Mouse (Mus musculus) urinary bladder, postnatal 4 days (tissue): Measurements from ENCODE around the gene Gm8909.
"Not testable (repeated sequence)": the region's sequence is repeated elsewhere in the genome, so short reads cannot be mapped to it uniquely, and the experiment has no call there.

Experiments used
- DNase-seq, 2 experiments: peaks; one replicate each; pipeline ENCODE4 v3.0.0; 2021 to 2022; ENCODE audit warnings: low spot score in 2 of 2

The Gm8909 gene

GRCm38 (mm10) chr17:36168039-36168652, at the start of gene Gm8909:
Gene Gm8909 (minus strand): TSS chr17:36168537.
- no peak for DNase-seq

DNA sequence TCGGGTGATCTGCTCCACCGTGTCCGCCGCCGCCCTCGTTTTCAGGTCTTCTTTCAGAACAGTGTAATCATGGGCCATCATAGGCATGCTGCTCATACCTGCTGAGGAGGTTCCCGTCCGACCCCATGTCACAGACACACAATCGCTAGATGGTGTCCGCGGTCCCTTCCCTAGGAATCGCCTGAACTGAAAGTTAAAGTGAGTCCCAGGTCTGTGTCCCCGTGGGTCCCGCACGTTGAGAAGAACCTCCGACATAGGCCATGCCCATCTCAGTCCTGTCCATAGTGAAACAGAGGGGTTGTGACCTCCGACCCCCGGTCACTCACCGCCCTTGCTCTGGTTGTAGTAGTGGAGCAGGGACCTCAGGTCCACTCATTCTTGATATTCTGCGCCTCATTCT, 47.2 kb upstream of the Gm8909 start:
- DNase-seq = no peak

GRCm38 (mm10) chr17:36206846-36207245, 38.5 kb upstream of the Gm8909 start:
- no peak for DNase-seq

DNA sequence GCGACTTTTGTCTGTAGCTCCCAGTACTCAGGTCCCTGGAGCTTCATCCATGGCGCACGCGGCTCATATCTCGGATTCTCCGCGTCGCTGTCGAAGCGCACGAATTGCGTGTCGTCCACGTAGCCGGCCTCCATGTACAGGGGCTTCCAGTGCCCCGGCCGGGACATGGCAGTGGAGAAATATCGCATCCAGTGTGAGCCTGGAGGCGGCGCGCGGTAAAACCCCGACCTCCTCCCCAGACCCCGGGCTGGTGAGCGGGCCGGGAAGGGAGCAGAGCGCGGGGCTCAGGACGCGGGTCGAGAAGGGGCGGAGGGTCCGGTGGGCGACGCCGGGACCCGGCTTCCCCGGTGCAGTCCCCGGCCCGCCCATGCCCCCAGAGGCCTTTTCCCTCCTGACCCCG, 37.5 kb upstream of the Gm8909 start:
- DNase-seq = no peak

GRCm38 (mm10) chr17:36205456-36205855, 37.1 kb upstream of the Gm8909 start:
- no peak for DNase-seq

DNA sequence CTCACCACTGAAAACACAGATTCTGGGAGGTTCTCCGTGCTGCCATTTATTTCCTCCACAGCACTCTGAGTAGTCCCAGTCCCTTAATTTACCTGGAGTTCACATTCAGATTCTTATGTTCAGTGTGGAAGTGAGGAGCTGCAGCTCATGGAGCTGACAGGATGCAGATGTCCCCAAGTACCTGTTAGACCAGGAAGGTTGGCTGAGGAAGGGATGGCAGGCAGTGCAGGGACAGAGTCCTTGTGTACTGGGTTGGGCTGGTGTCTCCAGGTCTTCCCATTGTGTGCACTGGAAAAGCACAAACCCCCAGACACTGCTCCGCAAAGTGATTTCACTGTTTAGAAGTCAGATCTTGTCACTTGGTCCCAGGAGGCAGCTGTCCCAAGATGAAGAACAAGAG, 33.5 kb upstream of the Gm8909 start:
- DNase-seq = no peak

- DNase-seq = no peak
Observed at GRCm38 (mm10) chr17:36198317-36198716, 30.0 kb upstream of the Gm8909 start.

GRCm38 (mm10) chr17:36194471-36194870, 26.1 kb upstream of the Gm8909 start:
- no peak for DNase-seq

DNA sequence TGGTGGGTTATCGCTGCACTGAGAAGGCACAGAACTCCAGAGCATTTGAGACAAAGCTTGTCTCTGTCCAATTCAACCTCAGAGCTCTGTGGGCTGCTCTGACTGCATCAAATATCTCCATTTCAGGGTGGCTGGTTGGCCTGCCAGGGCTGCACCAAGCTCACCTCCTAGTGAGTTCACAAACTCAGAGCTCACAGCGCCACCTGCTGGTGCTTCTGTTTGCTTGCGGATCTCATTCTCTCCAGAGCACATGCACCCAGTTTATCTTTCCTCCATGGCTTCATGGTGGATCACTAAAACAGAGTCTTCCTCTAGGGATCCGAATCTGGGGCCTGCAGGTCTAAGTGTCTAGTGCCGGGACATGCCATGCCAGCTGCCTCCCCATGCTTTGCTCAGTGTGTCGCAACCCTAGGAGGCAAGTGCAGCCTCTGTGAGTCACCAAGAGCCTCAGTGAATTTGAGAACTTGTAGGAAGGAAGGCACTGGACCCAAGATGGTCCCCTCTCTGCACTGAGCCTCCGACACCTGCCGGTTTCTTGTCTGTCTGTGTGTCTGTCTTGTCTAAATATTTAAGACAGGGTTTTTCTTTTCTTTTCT, 25.3 kb upstream of the Gm8909 start:
- DNase-seq = no peak

DNA sequence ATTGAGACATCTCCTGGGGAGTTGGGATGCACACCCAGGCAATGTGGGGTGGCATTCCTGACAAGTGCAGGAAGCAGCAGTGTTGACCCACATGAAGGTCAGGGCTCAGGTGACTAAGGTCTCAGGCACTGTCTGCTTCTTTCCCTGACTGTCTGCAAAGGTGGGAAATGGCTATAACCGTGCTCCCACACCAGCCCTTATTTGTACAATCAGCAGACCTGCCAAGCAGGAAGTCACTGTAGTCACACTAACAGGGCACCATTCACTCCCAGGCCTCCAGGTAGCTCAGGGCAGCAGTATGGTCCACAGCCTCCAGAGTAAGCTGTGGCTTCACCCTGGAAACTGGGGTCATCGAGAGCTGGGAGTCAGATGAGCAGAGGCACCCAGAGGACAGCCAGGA, 24.0 kb upstream of the Gm8909 start:
- no peak for DNase-seq

DNA sequence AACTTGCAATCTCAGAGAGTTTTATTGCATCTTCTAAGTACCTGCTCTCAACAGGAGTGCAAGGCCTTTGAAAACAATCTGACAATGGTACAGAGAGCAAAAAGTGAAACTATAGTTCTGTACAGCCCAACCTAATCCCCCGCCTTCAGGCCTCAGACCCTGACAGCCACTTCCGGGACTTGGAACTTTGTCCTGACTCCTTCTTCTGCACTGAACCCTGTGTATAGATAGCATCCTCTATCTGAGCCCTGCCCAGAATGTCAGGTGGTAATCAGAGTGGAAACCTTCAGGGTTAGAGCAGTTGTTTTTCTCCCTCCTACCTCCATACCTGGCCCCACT, 21.8 kb upstream of the Gm8909 start, which contains the start of gene H2-T3:
Gene H2-T3 (minus strand): TSS at position 119 of the 339 bp plus-strand sequence.
- DNase-seq = no peak

- DNase-seq = no peak
Observed at GRCm38 (mm10) chr17:36189491-36190168, 21.3 kb upstream of the Gm8909 start.

- DNase-seq = no peak
Observed at GRCm38 (mm10) chr17:36187540-36187939, 19.2 kb upstream of the Gm8909 start.

- no peak for DNase-seq
Observed at GRCm38 (mm10) chr17:36182212-36182611, 13.9 kb upstream of the Gm8909 start.

DNA sequence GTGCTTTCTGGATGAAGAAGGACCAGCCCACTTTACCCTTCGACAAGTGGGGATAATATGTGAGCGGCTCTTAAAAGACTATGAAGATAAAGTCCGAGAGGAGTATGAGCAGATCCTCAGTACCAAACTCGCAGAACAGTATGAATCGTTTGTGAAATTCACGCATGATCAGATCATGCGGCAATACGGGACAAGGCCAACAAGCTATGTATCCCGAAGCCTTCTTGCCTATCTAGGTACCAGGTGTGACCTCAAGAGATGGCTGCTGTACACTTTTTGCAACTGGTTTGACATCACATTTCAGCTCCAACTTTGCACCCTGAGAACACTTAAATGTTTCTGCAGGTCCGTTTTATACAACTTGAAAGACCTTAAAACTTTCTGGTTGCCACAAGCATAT, 11.1 kb upstream of the Gm8909 start:
- DNase-seq = not testable (repeated sequence)

- not testable (repeated sequence) for DNase-seq
Observed at GRCm38 (mm10) chr17:36178938-36179337, 10.6 kb upstream of the Gm8909 start.

GRCm38 (mm10) chr17:36176132-36176531, 7.8 kb upstream of the Gm8909 start:
- not testable (repeated sequence) for DNase-seq

DNA sequence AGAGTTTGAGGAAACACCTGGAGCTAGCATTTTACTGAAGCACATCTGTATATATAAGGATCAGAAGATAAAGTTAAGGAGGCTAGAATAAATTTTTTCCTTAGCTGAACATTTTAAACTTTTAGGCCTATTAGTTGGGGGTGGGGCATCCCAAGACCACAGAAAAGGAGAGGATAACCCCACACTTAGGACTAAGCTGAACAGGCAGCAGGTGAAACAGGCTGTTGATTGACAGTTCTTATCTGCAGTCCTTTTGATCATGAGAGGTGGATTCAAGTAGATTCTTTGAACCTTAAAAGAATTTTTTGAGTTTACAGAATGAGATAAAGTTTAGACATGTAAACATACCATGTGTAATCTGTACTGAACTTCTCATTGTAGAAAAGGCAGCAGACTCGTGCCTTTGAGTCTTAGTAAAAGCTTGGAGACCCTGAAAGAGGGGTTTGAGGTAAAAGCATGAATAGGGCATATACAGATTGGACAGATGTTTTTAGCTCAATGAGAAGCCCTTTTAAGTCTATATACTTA, 2.0 kb upstream of the Gm8909 start:
- DNase-seq = no peak

DNA sequence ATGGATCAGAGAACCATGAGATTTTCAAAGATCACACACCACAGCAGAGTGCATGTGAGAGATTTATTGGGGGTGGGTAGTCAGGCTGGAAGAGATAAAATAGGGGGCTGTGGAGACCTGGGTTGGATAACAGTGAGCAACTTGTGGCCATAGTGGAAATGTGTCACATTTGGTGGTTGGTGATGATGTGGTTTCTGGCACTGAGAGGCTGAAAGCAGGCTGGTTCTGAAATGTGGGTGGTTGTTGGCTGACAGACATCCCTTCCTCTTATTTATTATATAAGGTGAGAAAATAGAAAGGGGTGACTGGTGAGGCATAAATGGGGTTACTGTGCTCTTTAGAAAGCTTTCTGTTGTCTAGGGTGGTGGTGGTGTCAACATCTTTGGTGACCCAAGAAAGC, 1.4 kb upstream of the Gm8909 start:
- DNase-seq = no peak

GRCm38 (mm10) chr17:36169094-36169493, 757 bp upstream of the Gm8909 start:
- not testable (repeated sequence) for DNase-seq

DNA sequence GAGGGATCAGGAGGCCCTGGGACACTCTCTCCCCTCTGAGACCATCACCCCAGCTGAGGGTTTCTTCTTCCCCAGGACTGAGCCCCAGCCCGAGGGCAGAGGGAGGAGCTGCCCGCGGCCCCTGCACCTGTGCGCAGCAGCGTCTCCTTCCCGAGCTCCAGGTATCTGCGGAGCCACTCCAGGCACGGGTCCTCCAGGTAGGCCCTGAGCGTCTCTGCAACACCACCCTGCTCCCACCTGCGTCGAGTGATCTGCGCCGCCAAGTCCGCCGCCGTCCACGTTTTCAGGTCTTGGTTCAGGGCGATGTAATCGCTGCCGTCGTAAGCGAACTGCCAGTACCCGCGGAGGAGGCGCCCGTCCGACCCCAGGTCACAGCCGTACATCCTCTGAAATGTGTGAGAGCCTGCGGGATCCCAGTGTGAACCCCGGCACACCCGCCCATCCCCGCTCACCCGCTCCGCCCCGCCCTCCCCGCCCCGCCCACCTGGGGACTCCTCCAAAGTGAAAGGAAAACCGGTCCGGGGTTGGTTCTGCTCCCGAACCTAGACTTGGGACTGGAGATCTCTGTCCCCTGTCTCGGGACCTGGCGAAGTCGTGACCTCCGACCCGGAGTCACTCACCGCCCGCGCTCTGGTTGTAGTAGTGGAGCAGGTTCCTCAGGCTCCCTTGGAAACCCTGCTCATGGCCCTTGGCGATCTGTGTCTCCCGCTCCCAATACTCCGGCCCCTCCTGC, 865 bp downstream of the Gm8909 start:
- no peak for DNase-seq

GRCm38 (mm10) chr17:36166901-36167300, 1.4 kb downstream of the Gm8909 start:
- DNase-seq = not testable (repeated sequence)
